Mouse (Mus musculus): ENCODE data around the gene Kctd7.

DNA sequence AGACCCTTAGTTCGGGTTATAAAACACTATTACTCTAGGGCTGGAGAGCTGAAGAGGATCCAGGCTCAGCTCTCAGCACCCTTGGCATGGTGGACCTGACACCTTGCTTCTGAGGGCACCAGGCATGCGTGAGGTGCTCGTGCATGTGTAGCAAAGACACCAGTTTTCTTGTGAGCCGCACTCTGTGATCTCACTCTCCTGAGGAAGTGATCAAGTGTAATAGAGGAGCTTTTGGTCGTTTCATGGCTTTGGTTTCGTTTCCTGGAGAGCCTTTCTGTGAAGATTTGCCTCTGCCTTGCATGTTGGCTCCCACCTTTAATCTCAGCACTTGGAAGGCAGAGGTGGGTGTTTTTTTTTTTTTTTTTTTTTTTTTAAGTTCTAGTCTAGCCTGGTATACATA, 59.9 kb downstream of the Kctd7 start:
- no peak for TF ChIP-seq CTCF (IDR thresholded peaks at IDR 0.05; ENCODE audit: low read depth, low read length)
- TF ChIP-seq POLR2A (IDR thresholded peaks at IDR 0.05; ENCODE audit: borderline replicate concordance, low read depth, low read length) = no peak

Measured in bone marrow macrophage, adult 2 months (primary cell).